7 mouse cellular contexts compared by ENCODE assay signal in the genomic region with DNA sequence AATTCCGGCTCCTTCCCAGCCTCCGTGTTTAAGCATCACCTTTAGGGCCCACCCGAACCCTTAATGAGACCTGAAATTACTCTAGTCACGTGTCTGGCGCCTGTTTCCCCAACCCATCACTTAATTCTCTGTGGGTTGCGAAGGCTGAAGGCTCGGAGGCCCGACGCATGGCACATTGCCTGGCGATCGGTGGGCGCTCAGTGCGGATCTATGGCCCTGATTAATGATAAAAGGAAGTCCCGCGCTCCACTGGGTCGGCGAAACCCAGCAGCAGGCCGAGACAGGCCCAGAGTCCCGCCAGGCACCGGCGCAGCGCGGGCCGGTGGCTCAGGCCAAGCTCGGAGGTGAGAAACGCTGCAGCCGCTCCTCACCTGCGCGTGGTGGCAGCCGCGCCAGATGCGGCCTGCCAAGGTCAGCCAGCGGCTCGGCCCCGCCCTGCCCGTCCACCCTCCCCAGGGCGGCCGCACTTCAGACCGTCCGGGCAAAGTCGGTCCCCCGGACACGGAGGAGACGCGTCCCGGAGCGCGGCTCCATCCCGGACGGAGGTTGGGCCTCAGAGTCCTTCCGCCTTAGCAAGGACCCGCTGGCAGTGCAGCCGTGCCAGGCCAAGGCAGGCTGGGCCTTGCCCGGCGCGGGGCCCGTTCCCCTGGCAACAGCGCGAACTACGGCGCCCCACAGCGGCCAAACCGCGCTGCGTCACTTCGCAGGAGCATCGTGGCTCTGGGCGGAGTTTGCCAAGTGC. TPM values are rescaled to one million over a fixed set of nuclear protein-coding genes. Genes with fewer than 3 reads are reported as not detected.
A peak's percentile ranks its signal among the peaks of the same experiment; 100 is the strongest.
DNase-seq lines count a peak whose midpoint lies in the region; ATAC-seq and TF ChIP-seq lines count a peak whose summit lies in the region.

A gene (minus strand): TSS at position 464 of the 742 bp plus-strand sequence.

- peak within 1 kb of the TSS; percentile 92 for H3K9ac ChIP-seq in embryonic facial prominence, embryonic 15.5 days
- peak within 1 kb of the TSS; percentile 83 for H3K9ac ChIP-seq in limb, embryonic 14.5 days (ENCODE audit: low read depth, low read length, severe bottlenecking)
- peak within 1 kb of the TSS; percentile 89 for H3K9ac ChIP-seq in midbrain, embryonic 16.5 days (ENCODE audit: low read depth, low read length)

- no peaks in the 10 kb centered on the region for H3K9me3 ChIP-seq in embryonic facial prominence, embryonic 15.5 days (replicated peaks)
- no peaks in the 10 kb centered on the region for H3K9me3 ChIP-seq in limb, embryonic 14.5 days (ENCODE audit: control insufficient read depth, low read length)
- no peaks in the 10 kb centered on the region for H3K9me3 ChIP-seq in midbrain, embryonic 16.5 days (replicated peaks; ENCODE audit: control insufficient read depth, low read length, poor library complexity, severe bottlenecking)

- no peaks in the 10 kb centered on the region for H3K27me3 ChIP-seq in embryonic facial prominence, embryonic 15.5 days
- H3K27me3 ChIP-seq in limb, embryonic 14.5 days (ENCODE audit: control insufficient read depth, insufficient read depth, low read length): no peaks in the 10 kb centered on the region
- H3K27me3 ChIP-seq in midbrain, embryonic 16.5 days (ENCODE audit: control insufficient read depth, insufficient read depth, low read depth, low read length): no peaks in the 10 kb centered on the region
- no peaks in the 10 kb centered on the region for H3K27me3 ChIP-seq in spleen, adult 2 months (ENCODE audit: control insufficient read depth, insufficient read depth, low read length)

- TF ChIP-seq POLR2A in limb, embryonic 14.5 days (IDR thresholded peaks at IDR 0.05; ENCODE audit: borderline replicate concordance, extremely low read depth, insufficient read depth, insufficient read length): peak; percentile 71; the same call in 1 of the 2 replicates
- TF ChIP-seq POLR2A in spleen, adult 2 months (IDR thresholded peaks at IDR 0.05; ENCODE audit: low read depth, low read length): 0 out of 2 replicates have a peak, but pooled peaks have one; percentile 5

- peak within 1 kb of the TSS; percentile 89 for H3K27ac ChIP-seq in embryonic facial prominence, embryonic 15.5 days (replicated peaks)
- peak within 1 kb of the TSS; percentile 76 for H3K27ac ChIP-seq in limb, embryonic 14.5 days (replicated peaks; ENCODE audit: low read depth, low read length)
- peak within 1 kb of the TSS; percentile 84 for H3K27ac ChIP-seq in midbrain, embryonic 16.5 days (ENCODE audit: low read length)
- no peak within 1 kb of the TSS for H3K27ac ChIP-seq in spleen, adult 2 months (ENCODE audit: insufficient read depth, low read length)

- DNase-seq in adrenal gland, postnatal 36 days: peak; percentile 93 to 95
- DNase-seq in heart, adult 8-10 months (ENCODE audit: low spot score): peak; percentile 89
- peak; percentile 88 for DNase-seq in kidney, adult 9 months
- peak; percentile 73 for DNase-seq in limb, embryonic 14.5 days (ENCODE audit: low spot score)
- DNase-seq in spleen, adult 2 months (ENCODE audit: low read depth in 1 of 2, low spot score in 2 of 2): peak; percentile 32 to 80

- peak within 1 kb of the TSS; percentile 79 for H3K4me2 ChIP-seq in embryonic facial prominence, embryonic 15.5 days (replicated peaks)
- H3K4me2 ChIP-seq in limb, embryonic 14.5 days (replicated peaks; ENCODE audit: low read depth, low read length, severe bottlenecking): peak within 1 kb of the TSS; percentile 73
- H3K4me2 ChIP-seq in midbrain, embryonic 16.5 days (ENCODE audit: low read length): peak within 1 kb of the TSS; percentile 85

- under 1% methylated on average over 68 of the region's 68 CpGs for WGBS in embryonic facial prominence, embryonic 15.5 days
- under 1% methylated on average over 58 of the region's 68 CpGs for WGBS in limb, embryonic 14.5 days
- WGBS in midbrain, embryonic 16.5 days: under 1% methylated on average over 66 of the region's 68 CpGs
- 2% methylated on average over 68 of the region's 68 CpGs for WGBS in spleen, adult 2 months

- no peaks in the 10 kb centered on the region for H3K36me3 ChIP-seq in embryonic facial prominence, embryonic 15.5 days
- no peaks in the 10 kb centered on the region for H3K36me3 ChIP-seq in limb, embryonic 14.5 days (ENCODE audit: control insufficient read depth, insufficient read depth, low read length)
- no peaks in the 10 kb centered on the region for H3K36me3 ChIP-seq in midbrain, embryonic 16.5 days (ENCODE audit: control insufficient read depth, insufficient read depth, low read length)
- no peaks in the 10 kb centered on the region for H3K36me3 ChIP-seq in spleen, adult 2 months (ENCODE audit: control insufficient read depth, insufficient read depth, low read length)

- ATAC-seq in embryonic facial prominence, embryonic 15.5 days (ENCODE audit: insufficient number of reproducible peaks, low FRiP score, low TSS enrichment, low read depth): peak; percentile 81
- ATAC-seq in limb, embryonic 14.5 days (ENCODE audit: low FRiP score, low read depth): peak; percentile 82
- peak; percentile 89 for ATAC-seq in midbrain, embryonic 16.5 days

- H3K4me3 ChIP-seq in embryonic facial prominence, embryonic 15.5 days (replicated peaks): peak within 1 kb of the TSS; percentile 72
- peak within 1 kb of the TSS; percentile 63 for H3K4me3 ChIP-seq in limb, embryonic 14.5 days (replicated peaks; ENCODE audit: low read length)
- peak within 1 kb of the TSS; percentile 71 for H3K4me3 ChIP-seq in midbrain, embryonic 16.5 days (ENCODE audit: low read depth, low read length)
- H3K4me3 ChIP-seq in spleen, adult 2 months (ENCODE audit: extremely low read depth, insufficient read depth, insufficient read length): peak within 1 kb of the TSS; percentile 59

- peaks cover 24% of the 10 kb centered on the region for H3K4me1 ChIP-seq in embryonic facial prominence, embryonic 15.5 days
- H3K4me1 ChIP-seq in limb, embryonic 14.5 days (ENCODE audit: control insufficient read depth, insufficient read depth, low read length): peaks cover 13% of the 10 kb centered on the region
- H3K4me1 ChIP-seq in midbrain, embryonic 16.5 days (ENCODE audit: control insufficient read depth, insufficient read depth, low read length): peaks cover 16% of the 10 kb centered on the region
- peaks cover 7% of the 10 kb centered on the region for H3K4me1 ChIP-seq in spleen, adult 2 months (ENCODE audit: control insufficient read depth, insufficient read depth, insufficient read length)

- TF ChIP-seq CTCF in spleen, adult 2 months (IDR thresholded peaks at IDR 0.05; ENCODE audit: extremely low read depth, insufficient read depth, insufficient read length, insufficient replicate concordance): peak; percentile 50; the same call in 1 of the 2 replicates

RNA-seq across cellular contexts. Expression of the gene that starts here (rescaled TPM):
- total RNA-seq in adrenal gland, postnatal 36 days (2021): 10 to 100 TPM; 16.0 to 17.7 TPM
- 55.4 and 59.8 TPM in 2 replicates for polyA plus RNA-seq in embryonic facial prominence, embryonic 15.5 days (2015; fragmentation: Nextera tagmentation; extraction: Ambion mirVana)
- 10 to 100 TPM; 13.0 to 15.3 (median 13.5) TPM for total RNA-seq in heart, adult 8-10 months (2022)
- 72.3 and 90.2 TPM in 2 replicates for polyA plus RNA-seq in limb, embryonic 14.5 days (2012; rRNA removed)
- polyA plus RNA-seq in limb, embryonic 14.5 days (2014; fragmentation: Nextera tagmentation; extraction: Ambion mirVana): 36.8 and 42.9 TPM in 2 replicates
- polyA plus RNA-seq in midbrain, embryonic 16.5 days (2015; fragmentation: Nextera tagmentation; extraction: Ambion mirVana): 33.6 and 38.4 TPM in 2 replicates
- polyA plus RNA-seq in spleen, adult 2 months (2012; rRNA removed): 15.3 and 18.3 TPM in 2 replicates
